Mouse (Mus musculus) lung, embryonic 14.5 days (tissue): Measurements from ENCODE around the gene Lrrc20. TPM values are rescaled to one million over a fixed set of nuclear protein-coding genes. Genes with fewer than 3 reads are reported as not detected.
A peak's percentile ranks its signal among the peaks of the same experiment; 100 is the strongest.

Experiments used
- ATAC-seq: fragments of 200-750 bp; cut with Nextera tagmentation; 2 replicates; pipeline ENCODE4 v1.8.0; 2017; ENCODE audit warnings: mild to moderate bottlenecking, moderate TSS enrichment, moderate library complexity; ENCODE audit not compliant: insufficient read depth
- DNase-seq: peaks from one replicate; pipeline ENCODE4 v3.0.0-alpha.2; 2015
- H3K27ac ChIP-seq: fragments of 300-500 bp; sonication (generic); 2 replicates; pipeline ENCODE4 v1.5.1; 2014; ENCODE audit warnings: low read depth, mild to moderate bottlenecking, moderate library complexity
- H3K27me3 ChIP-seq: fragments of 300-500 bp; sonication (generic); 2 replicates; pipeline ENCODE4 v1.6.1; 2014; ENCODE audit warnings: low read length, control low read depth; ENCODE audit not compliant: insufficient read depth
- H3K36me3 ChIP-seq: fragments of 300-500 bp; sonication (generic); 2 replicates; pipeline ENCODE4 v1.6.1; 2014; ENCODE audit warnings: control low read depth; ENCODE audit not compliant: insufficient read depth
- H3K4me1 ChIP-seq: fragments of 300-500 bp; sonication (generic); 2 replicates; pipeline ENCODE4 v1.6.1; 2014; ENCODE audit warnings: antibody characterized with exemption, control low read depth; ENCODE audit not compliant: insufficient read depth
- H3K4me2 ChIP-seq: fragments of 300-500 bp; sonication (generic); 2 replicates; pipeline ENCODE4 v1.6.1; 2014; ENCODE audit warnings: mild to moderate bottlenecking
- H3K4me3 ChIP-seq: fragments of 300-500 bp; sonication (generic); 2 replicates; pipeline ENCODE4 v1.5.1; 2014; ENCODE audit warnings: low read depth, low read length
- H3K9ac ChIP-seq: fragments of 300-500 bp; sonication (generic); 2 replicates; pipeline ENCODE4 v1.6.1; 2014
- H3K9me3 ChIP-seq: fragments of 300-500 bp; sonication (generic); 2 replicates; pipeline ENCODE4 v1.6.1; 2016; ENCODE audit warnings: low read depth, low read length, control low read depth
- CTCF ChIP-seq: IDR thresholded peaks from 2 replicates; pipeline ENCODE4 v1.5.1; 2016; ENCODE audit warnings: antibody characterized with exemption, low read depth
- WGBS: fragments of 180-500 bp; shearing (Covaris S2); extraction: QIAGEN DNeasy Blood & Tissue Kit; methylation state at CpG from one replicate; pipeline ENCODE4 v1.1.7; 2014; 5-methylcytosine and 5-hydroxymethylcytosine counted together
- polyA plus RNA-seq: library from polyadenylated mRNA; unstranded; fragments of >200 nt; fragmentation: Nextera tagmentation; extraction: Ambion mirVana; gene quantifications from 2 replicates; pipeline ENCODE4 v1.2.1, GENCODE M21; 2014

Gene Lrrc20
- polyA plus RNA-seq, 1 experiment from 2014 or later, result 9.8 TPM

DNA sequence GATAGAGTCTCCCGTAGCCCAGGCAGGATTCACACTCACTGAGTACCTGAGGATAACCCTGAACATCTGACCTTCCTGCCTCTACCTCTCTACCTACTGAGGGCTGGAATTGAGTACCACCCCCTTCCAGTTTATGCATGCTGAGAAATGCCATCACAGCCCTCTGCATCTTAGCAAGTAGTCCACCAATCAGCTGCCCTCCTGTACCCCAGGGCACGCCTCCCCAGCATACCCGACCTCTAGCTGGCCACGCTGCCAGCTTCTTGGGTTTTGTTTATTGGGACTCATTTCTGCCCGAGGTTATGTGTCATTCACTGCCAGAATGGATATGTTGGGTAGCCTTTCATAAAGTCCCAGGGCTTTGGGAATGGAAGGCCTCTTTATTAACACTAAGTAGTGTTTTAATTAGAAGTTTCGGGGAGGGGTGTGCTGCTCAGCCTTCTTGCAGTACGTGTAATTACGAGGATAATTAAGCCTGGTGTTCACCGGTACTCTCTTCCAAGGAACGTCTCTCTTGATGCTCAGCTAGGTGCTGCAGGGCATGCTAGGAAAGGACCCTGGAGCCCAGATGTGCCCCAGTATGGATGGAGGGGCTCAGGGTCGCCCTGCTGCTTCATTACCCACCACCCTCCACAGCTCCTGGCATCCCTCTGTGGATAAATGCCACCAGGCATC is 36.8 kb downstream of the Lrrc20 start:
- ATAC-seq (no peak), DNase-seq (no peak)
- no peak overlapping the region for H3K4me2 ChIP-seq
- H3K9me3 ChIP-seq, result no peaks in the 10 kb centered on the region
- H3K27me3 ChIP-seq, result no peaks in the 10 kb centered on the region
- H3K4me3 ChIP-seq, result no peak overlapping the region
- no peak overlapping the region for H3K27ac ChIP-seq
- TF ChIP-seq CTCF, result no peak
- no peak overlapping the region for H3K9ac ChIP-seq
- no peaks in the 10 kb centered on the region for H3K36me3 ChIP-seq
- H3K4me1 ChIP-seq, result no peaks in the 10 kb centered on the region
- WGBS, result 76% methylated on average over 11 of the region's 11 CpGs

DNA sequence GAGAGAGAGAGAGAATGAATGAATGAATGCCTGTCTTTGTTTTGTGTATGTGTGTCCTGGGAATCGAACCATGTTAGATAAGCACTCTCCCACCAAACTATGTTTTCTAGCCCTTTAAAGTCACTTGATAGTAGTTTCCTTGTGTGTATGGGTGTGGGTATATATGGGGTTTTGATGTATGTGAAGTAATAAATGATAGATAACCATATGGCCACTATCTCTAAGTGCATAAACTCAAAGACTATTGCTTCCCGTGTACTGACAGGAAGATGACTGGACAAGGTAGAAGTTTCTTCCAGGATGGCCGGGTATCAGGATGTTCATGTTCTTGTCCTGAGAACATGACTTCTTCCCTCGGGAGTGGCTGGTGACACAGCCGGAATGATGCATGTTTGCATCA is 41.3 kb downstream of the Lrrc20 start:
- H3K4me3 ChIP-seq, result no peak overlapping the region
- no peaks in the 10 kb centered on the region for H3K36me3 ChIP-seq
- ATAC-seq (no peak), DNase-seq (no peak)
- no peaks in the 10 kb centered on the region for H3K4me1 ChIP-seq
- TF ChIP-seq CTCF, result no peak
- no peak overlapping the region for H3K9ac ChIP-seq
- H3K27ac ChIP-seq, result no peak overlapping the region
- no peak overlapping the region for H3K4me2 ChIP-seq
- no peaks in the 10 kb centered on the region for H3K27me3 ChIP-seq
- 62% methylated on average over 5 of the region's 5 CpGs for WGBS
- H3K9me3 ChIP-seq, result no peaks in the 10 kb centered on the region

DNA sequence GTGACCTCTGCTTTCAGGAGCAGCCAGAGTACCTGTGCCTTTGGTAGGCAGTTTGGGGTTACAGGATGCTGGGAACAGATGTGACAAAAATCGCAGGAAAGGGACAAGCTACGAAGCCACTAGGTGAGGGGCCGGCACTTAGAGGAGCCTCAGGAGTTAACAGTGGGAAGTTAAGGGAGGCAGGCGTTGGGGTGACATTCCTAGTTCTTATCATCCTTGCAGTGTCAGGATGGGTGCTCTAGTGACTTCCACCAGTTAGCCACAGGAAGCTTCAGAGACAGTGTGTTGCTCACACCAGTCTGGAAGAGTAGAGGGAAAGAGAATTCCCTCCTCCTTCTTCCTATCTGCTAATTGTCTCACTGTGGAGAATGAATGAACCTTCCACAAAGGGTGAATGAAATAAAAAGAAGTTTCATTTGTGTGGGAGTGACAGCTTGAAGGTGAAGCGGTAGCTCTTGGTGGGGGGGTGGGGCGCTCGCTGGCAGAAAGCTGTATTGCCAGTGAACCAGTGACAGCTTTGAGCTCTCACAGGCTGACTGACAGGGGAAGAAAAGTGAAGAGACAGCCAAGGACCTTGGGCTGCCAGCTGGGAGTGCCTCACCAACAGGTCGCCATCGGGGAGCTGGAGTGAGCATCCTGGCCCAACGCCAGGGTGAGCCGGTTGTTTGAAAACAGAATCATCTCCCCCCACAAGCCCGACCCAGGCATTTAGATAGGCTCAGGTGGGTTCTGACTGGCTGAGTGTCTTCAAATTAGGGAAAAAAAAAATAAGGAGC is 41.9 kb downstream of the Lrrc20 start:
- H3K27me3 ChIP-seq, result no peaks in the 10 kb centered on the region
- ATAC-seq (no peak), DNase-seq (peak; percentile 61)
- H3K4me2 ChIP-seq, result no peak overlapping the region
- no peaks in the 10 kb centered on the region for H3K9me3 ChIP-seq
- H3K4me1 ChIP-seq, result no peaks in the 10 kb centered on the region
- H3K4me3 ChIP-seq, result no peak overlapping the region
- no peak overlapping the region for H3K9ac ChIP-seq
- H3K36me3 ChIP-seq, result no peaks in the 10 kb centered on the region
- 29% methylated on average over 12 of the region's 12 CpGs for WGBS
- no peak overlapping the region for H3K27ac ChIP-seq
- no peak for TF ChIP-seq CTCF

DNA sequence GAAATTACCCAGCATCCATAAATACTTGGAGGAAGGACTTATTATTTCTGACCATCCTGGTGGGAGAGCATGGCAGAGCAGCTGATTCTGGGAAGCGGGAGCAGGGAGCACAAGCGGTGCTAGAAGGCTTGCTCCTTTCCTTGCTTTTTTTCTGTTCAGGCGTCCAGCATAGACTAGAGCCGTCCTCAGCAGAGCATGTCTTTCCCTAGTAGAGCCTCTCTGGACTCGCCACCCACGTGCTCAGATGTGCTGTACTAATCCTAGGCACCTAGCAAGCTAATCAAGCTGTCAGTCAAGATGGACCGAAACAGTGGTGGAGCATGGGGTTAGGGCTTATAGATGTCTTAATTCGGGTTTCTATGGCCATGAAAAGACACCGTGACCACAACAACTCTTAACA is 42.7 kb downstream of the Lrrc20 start:
- H3K36me3 ChIP-seq, result no peaks in the 10 kb centered on the region
- no peak for TF ChIP-seq CTCF
- H3K4me3 ChIP-seq, result no peak overlapping the region
- no peak overlapping the region for H3K27ac ChIP-seq
- no peak overlapping the region for H3K4me2 ChIP-seq
- ATAC-seq (no peak), DNase-seq (no peak)
- H3K27me3 ChIP-seq, result no peaks in the 10 kb centered on the region
- H3K9me3 ChIP-seq, result no peaks in the 10 kb centered on the region
- H3K9ac ChIP-seq, result no peak overlapping the region
- no peaks in the 10 kb centered on the region for H3K4me1 ChIP-seq
- WGBS, result 84% methylated on average over 9 of the region's 9 CpGs

DNA sequence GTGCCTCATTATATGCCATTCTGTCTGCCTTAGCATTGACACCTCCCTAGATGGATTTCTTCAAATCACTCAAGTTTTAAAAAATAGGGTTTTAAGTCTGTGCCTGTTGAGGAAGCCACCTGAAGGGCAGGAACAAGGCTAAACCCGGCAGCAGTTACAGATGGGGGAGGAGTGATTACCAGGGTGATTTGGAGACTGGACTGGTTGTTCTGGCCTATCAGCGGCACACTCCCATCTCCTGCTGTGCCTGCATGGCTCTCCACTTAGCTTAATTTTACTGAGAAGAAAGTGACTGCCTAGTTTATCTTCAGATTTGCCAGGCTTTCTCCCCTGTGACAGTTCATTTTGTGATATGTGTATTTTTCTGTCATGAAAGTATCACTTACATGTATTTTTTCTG is 43.9 kb downstream of the Lrrc20 start:
- no peak for DNase-seq
- Histone ChIP-seq H3K4me3 (no peak overlapping the region), H3K27me3 (no peaks in the 10 kb centered on the region), H3K36me3 (no peaks in the 10 kb centered on the region), H3K9ac (no peak overlapping the region), H3K4me2 (no peak overlapping the region), H3K9me3 (no peaks in the 10 kb centered on the region), H3K4me1 (no peaks in the 10 kb centered on the region), H3K27ac (no peak overlapping the region)
- no peak for ATAC-seq
- TF ChIP-seq CTCF, result no peak
- 48% methylated on average over 2 of the region's 2 CpGs for WGBS

DNA sequence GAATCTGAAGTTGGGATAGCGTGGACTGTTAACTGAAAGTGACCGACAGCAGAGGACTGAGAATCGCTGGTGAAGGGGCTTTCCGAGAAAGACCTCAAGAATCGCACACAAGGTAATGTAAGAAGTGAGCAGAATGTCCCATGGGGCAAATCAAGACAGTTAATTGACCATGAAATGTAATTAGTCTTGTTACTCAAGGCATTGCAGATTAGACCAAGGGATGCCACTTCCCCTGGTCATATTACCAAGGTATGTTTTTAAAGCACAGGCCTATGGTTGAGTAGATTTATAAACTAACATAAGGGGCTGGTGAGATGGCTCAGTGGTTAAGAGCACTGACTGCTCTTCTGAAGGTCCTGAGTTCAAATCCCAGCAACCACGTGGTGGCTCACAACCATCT is 45.1 kb downstream of the Lrrc20 start:
- no peak for ATAC-seq
- no peaks in the 10 kb centered on the region for H3K9me3 ChIP-seq
- no peaks in the 10 kb centered on the region for H3K4me1 ChIP-seq
- no peak overlapping the region for H3K27ac ChIP-seq
- no peak overlapping the region for H3K9ac ChIP-seq
- WGBS, result 88% methylated on average over 6 of the region's 6 CpGs
- H3K4me2 ChIP-seq, result no peak overlapping the region
- DNase-seq, result no peak
- H3K27me3 ChIP-seq, result no peaks in the 10 kb centered on the region
- H3K36me3 ChIP-seq, result no peaks in the 10 kb centered on the region
- TF ChIP-seq CTCF, result no peak
- no peak overlapping the region for H3K4me3 ChIP-seq

DNA sequence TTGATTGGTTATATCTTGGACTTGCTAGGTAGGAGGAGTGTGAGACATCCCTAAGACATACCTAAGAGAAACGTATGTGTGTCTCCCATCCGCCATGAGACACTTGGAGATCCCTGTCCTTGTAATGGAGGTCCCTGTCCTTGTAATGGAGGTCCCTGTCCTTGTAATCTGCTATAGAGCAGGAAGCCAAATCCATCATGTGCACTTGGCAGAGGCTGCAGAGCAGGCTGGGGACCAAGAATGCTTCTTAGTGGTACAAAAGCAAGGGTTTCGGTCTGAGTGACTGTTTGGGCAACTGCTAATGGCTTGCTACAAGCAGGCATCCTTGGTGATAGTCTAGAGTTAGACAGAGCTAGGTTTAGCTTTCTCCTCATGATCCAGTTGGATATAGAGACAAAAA is 55.3 kb downstream of the Lrrc20 start:
- Histone ChIP-seq H3K4me3 (no peak overlapping the region), H3K9ac (no peak overlapping the region), H3K27ac (no peak overlapping the region), H3K9me3 (no peaks in the 10 kb centered on the region), H3K4me2 (no peak overlapping the region), H3K27me3 (no peaks in the 10 kb centered on the region), H3K4me1 (peaks cover 6% of the 10 kb centered on the region), H3K36me3 (no peaks in the 10 kb centered on the region)
- TF ChIP-seq CTCF, result no peak
- DNase-seq (no peak), ATAC-seq (no peak)
- WGBS, result 90% methylated on average over 3 of the region's 3 CpGs
